Mouse (Mus musculus): ENCODE measurements at regions not wholly inside any gene's neighbourhood (a gene's known extent, or its start where the extent isn't known, plus 50 kb on each side); places are given as distances from the start of the nearest gene placed in this dataset.

DNA sequence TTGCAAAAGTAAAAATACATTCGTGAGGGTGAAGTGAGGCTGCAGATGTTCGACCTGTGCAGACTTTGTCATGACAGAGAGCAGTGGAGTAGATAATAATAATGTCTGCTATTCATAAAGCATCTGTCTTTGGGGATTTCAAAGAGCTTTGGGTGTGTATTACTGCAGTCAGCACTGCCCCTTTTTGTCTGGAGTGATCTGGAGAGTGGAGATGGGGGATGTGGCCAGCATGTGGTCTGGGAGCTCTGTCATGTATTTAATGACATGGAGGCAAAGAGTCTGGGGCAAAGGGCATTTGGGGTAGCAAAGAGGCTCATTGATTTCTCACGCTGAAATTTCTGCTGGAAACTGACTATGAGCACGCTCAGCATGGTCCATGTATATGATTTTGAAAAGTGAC, 510.8 kb upstream of the Pou3f2 start:
- no peak for DNase-seq (ENCODE audit: low spot score in 2 of 2)

DNA sequence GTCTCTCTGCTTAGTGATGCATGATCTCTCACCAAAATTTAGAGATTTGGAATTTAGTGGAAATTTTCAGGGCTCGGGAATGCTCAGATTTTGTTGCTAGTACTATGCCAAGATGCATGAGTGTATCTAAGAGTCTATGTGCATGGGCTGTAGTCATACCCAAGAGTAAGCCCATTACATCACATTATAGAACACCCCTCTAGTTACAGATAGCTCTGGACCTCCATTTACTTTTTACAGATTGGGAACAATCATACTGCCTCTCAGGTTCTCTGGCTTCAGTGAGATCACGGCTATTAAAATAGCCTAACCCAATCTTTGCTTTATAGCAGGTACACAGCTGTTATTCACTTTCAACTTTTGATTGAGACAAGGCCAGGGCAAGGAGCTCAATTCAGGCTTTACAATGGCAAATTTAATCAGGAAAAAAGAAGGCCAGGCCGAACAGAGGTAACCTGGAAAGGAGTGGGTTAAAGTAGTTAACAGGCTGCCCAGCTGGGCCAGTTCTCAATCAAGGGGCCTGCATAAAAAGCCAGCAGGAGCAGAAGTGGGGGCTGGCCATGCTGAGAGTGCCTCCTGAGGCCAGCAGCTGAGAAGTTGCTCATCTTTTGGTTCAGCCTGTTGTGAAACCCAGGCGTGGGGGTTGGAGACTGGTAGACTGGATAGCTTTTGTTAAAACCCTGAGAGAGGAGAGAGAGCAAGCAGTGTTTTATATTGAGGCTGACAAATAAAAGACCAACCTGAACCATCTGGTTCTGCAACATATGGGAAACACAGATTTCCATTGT, 509.2 kb upstream of the Pou3f2 start:
- no peak for DNase-seq (ENCODE audit: low spot score in 2 of 2)

DNA sequence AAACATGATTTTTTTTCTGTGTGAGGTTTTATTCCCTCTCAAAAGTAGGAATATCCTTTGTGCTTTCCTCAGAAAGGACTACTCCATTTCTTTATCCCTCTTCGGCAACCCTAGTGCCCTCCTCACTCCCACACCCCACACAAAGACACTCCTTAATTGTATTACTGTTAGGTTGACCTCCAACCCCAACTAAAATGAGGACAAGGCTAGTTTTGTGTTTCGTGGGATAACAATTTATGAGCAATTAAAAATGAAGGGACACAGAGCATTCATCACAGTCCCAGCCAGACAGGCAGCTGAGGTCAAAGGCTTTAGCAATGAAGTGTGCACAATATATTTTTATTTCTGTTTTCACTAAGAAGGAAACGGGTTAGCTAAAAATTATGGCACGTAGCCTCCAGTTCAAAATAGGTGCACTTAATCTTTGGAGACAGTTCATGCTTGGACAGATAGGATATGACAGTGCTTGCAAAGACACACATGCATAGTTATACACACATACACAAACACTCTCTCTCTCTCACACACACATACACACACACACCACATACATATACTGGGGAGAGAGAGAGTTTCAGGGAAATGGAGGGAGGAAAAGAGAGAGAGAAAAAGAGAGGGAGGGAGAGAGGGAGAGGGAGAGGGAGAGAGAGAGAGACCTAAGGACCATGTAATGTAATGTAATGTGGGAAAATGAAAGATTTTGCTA, 498.8 kb upstream of the Pou3f2 start:
- no peak for DNase-seq (ENCODE audit: low spot score in 2 of 2)

- DNase-seq (ENCODE audit: low spot score in 2 of 2), result no peak
Observed at GRCm38 (mm10) chr4:22973585-22974116, 485.5 kb upstream of the Pou3f2 start.

DNA sequence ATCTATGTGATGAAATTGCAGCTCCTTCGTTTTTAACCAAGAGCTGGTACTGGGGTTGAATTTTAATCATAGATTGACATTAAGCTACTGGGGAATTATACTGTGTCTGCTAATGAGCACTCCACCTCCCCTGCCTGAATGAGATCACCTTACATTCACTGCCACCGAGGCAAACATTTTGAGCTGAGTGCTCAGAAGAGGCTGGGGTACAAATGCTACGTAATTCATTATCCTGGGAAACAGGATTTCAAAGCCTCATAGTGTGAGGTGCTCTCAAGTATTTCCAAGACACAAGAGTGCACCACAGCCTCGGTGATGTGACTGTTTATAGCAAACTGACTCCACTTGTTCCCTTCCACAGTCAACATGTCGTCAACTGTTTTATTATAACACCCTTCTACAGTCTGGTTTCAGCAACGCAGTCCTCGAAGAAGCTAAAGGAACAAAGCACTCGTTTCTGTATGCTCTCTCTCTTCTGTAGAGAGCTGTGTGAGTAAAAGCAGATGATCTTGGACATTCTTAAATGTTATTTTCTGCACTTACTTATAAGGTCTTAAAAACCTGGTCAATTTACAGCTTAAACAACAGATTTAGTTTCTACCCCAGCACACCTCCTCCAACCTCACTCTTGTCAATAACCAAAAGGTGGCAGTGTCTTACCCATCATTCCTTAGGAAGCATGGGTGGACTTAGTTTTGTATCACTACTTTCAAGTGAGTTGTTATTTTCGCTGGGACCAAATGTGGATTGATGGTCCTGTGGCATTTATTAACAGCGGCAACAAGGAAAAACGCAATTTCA, 484.8 kb upstream of the Pou3f2 start:
- no peak for DNase-seq (ENCODE audit: low spot score in 2 of 2)

DNA sequence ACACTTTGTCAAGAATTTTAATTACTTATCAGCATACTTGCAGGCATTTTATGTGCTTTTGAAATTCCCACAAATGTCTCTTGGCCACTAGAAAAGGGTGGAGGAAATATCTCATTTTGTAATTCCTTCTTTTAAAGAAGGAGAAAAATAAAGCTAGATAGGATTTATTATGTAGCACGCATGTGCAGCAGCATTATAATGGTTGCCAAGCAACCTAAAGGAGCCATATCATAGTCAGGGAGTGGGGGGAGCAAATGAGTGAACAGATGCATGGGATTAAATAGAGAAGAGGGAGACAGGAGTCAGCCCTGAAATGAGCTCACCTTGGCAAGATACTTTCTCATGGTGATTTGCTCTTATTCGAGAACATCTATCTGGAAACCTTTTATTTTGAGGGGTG, 483.0 kb upstream of the Pou3f2 start:
- no peak for DNase-seq (ENCODE audit: low spot score in 2 of 2)

DNA sequence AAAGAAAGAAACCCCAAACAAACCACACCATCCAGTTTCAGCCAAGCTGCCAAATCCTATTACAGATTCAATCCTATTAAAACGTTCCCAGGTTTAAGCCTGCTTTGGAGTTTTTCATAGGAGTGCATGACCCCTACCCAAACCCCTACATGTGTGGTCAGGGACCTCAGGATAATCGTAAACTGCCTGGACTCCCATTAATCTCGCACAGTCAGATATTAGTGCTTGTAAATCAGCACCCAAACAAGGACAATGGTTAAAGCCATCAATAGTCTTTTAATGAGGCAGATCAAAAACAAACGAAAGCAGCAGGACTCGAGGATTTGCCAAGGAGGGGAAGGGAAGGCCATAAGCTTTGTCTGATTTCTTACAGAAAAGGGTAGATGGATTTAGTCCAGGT, 482.3 kb upstream of the Pou3f2 start:
- DNase-seq (ENCODE audit: low spot score in 2 of 2), result no peak

DNA sequence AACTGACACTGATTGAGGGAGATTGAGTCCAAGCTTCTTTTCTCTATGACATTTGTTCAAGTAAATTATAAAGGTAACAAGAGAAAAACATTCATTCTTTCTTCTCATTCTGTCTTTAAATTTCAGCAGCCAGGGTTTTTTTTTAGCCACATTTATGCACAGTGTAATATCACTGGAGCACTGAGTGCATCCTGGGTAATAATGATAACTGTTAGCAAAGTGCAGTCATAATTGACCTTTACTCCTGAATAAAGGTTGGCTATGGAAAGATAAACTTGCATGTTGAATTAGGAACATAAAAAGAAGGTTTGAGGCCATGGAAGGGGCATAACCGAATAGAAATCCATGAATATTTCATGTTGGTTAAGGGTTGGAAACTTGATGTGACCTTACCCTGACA, 461.3 kb upstream of the Pou3f2 start:
- DNase-seq (ENCODE audit: low spot score in 2 of 2), result no peak

GRCm38 (mm10) chr4:22948880-22949279, 460.7 kb upstream of the Pou3f2 start:
- no peak for DNase-seq (ENCODE audit: low spot score in 2 of 2)

DNA sequence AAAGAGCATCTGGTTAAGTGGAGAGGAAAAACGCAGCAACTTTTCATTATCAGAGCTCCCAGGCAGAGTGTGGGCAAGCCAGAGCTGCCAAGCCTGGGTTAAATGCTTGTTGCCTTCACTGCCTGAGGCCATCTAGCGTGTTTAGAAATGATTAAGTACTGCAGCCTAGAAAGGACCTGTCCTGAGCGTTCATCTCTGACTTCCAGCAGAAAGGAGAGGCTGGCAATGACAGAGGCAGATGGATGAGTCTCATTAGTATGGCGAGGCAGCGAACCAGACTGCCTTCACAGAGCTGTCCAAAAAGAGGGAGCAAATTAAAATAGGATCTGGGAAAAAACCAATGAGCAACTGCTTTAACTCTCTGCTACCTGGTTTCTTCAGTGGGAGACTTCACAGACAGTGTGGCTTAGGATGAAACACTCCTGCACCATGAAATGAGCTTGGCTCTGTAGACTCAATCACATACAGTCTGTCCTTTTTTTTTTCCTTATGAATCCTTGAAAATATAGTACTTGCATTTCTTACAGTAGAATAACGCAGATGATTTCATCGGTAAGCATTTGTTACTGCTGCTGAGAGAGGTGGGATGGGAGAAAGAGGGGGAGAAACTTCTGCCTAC, 458.7 kb upstream of the Pou3f2 start:
- no peak for DNase-seq (ENCODE audit: low spot score in 2 of 2)

- DNase-seq (ENCODE audit: low spot score in 2 of 2), result no peak
Observed at GRCm38 (mm10) chr4:22938302-22938701, 450.1 kb upstream of the Pou3f2 start.

- DNase-seq (ENCODE audit: low spot score in 2 of 2), result no peak
Observed at GRCm38 (mm10) chr4:22924181-22924580, 436.0 kb upstream of the Pou3f2 start.

DNA sequence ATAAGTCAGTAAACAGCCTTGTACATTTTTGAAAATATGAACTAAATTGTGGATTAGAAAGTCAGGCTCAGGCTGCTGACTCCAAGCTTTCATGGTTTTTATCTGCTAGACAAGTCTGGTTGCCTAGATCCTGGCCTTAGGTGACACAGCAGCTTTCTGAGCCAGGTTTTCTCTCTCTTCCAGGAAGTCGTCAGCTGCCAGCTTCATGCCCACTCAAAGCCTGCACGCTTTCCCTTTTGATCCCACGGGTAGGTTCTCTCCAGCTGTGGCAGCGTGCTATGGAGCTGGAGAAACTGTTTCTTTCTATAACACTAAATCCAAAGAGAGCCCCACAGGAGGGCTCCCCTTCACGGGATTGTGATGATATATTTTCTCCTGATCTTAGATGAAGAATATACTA, 426.7 kb upstream of the Pou3f2 start:
- DNase-seq (ENCODE audit: low spot score in 2 of 2), result peak in 1 of 2 experiments; percentile 8

- no peak for DNase-seq (ENCODE audit: low spot score in 2 of 2)
Observed at GRCm38 (mm10) chr4:22892694-22893046, 404.5 kb upstream of the Pou3f2 start.

GRCm38 (mm10) chr4:22891974-22892693, 404.0 kb upstream of the Pou3f2 start:
- no peak for DNase-seq (ENCODE audit: low spot score in 2 of 2)

- DNase-seq (ENCODE audit: low spot score in 2 of 2), result no peak
Observed at GRCm38 (mm10) chr4:22880692-22881091, 392.5 kb upstream of the Pou3f2 start.

GRCm38 (mm10) chr4:22875392-22875791, 387.2 kb upstream of the Pou3f2 start:
- no peak for DNase-seq (ENCODE audit: low spot score in 2 of 2)

DNA sequence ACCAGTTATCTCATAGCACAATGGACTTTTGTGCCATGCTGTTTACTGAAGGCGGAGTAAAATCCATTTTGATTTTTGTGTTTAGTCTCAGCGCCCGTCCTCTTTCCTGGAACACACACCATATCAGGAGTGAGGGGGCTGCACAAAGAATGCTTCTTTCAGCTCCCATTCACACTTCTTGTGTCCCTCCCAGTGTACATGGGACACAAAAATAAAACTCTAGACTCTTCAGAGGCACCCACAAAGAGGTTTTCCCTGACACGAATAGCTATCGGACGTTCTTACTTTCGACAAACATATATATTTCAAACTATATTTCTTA, 347.9 kb upstream of the Pou3f2 start:
- no peak for DNase-seq (ENCODE audit: low spot score in 2 of 2)

- DNase-seq (ENCODE audit: low spot score in 2 of 2), result peak in 1 of 2 experiments; percentile 3
Observed at GRCm38 (mm10) chr4:22835381-22836123, 347.4 kb upstream of the Pou3f2 start.

GRCm38 (mm10) chr4:22833851-22834440, 345.8 kb upstream of the Pou3f2 start:
- no peak for DNase-seq (ENCODE audit: low spot score in 2 of 2)
